Mouse (Mus musculus) macrophage (primary cell): Measurements from ENCODE around the gene Zfhx3. TPM values are rescaled to one million over a fixed set of nuclear protein-coding genes. Genes with fewer than 3 reads are reported as not detected.

Experiments
- H3K27ac ChIP-seq: fragments of 350-480 bp; formaldehyde crosslinking; 2 replicates; pipeline ENCODE4 v1.9.0; 2021
- H3K36me3 ChIP-seq: fragments of 350-480 bp; formaldehyde crosslinking; 2 replicates; pipeline ENCODE4 v1.9.0; 2021; ENCODE audit errors: inconsistent target
- H3K4me3 ChIP-seq: fragments of 350-480 bp; formaldehyde crosslinking; 2 replicates; pipeline ENCODE4 v1.9.0; 2021; ENCODE audit errors: inconsistent target
- H3K79me2 ChIP-seq: fragments of 350-480 bp; formaldehyde crosslinking; 2 replicates; pipeline ENCODE4 v1.9.0; 2021; ENCODE audit errors: inconsistent target
- WGBS: methylation state at CpG from one replicate; pipeline ENCODE4 v1.1.7; 2026; ENCODE audit warnings: inconsistent platforms; ENCODE audit not compliant: missing documents; 5-methylcytosine and 5-hydroxymethylcytosine counted together
- polyA plus RNA-seq: library from polyadenylated mRNA; stranded (reverse); fragments of 250-400 nt; gene quantifications from 3 replicates; pipeline ENCODE4 v1.2.4, GENCODE M21; 2018; ENCODE audit warnings: inconsistent platforms

Gene Zfhx3
- polyA plus RNA-seq, 1 experiment from 2014 or later: 5.3 TPM

- no peak overlapping the region for H3K4me3 ChIP-seq
- no peak overlapping the region for H3K27ac ChIP-seq
- no peaks in the 10 kb centered on the region for H3K36me3 ChIP-seq
- H3K79me2 ChIP-seq: peaks cover 77% of the 10 kb centered on the region; the same call in 1 of the 2 replicates
- WGBS: 94% methylated on average over 4 of the region's 4 CpGs
Observed at GRCm38 (mm10) chr8:108770334-108770733, 827.9 kb downstream of the Zfhx3 start.

- WGBS: 99% methylated on average over 6 of the region's 6 CpGs
- H3K79me2 ChIP-seq: peaks cover 68% of the 10 kb centered on the region; the same call in 1 of the 2 replicates
Observed at GRCm38 (mm10) chr8:108773436-108773835, 831.0 kb downstream of the Zfhx3 start.

GRCm38 (mm10) chr8:108778063-108778462, 835.6 kb downstream of the Zfhx3 start:
- Histone ChIP-seq H3K79me2 (peaks cover 38% of the 10 kb centered on the region; the same call in 1 of the 2 replicates), H3K36me3 (no peaks in the 10 kb centered on the region), H3K4me3 (no peak overlapping the region), H3K27ac (no peak overlapping the region)
- 97% methylated on average over 12 of the region's 12 CpGs for WGBS

More at GRCm38 (mm10) chr8:108773436-108773835, 831.0 kb downstream of the Zfhx3 start:
- H3K36me3 ChIP-seq: no peaks in the 10 kb centered on the region
- H3K4me3 ChIP-seq: no peak overlapping the region
- no peak overlapping the region for H3K27ac ChIP-seq

DNA sequence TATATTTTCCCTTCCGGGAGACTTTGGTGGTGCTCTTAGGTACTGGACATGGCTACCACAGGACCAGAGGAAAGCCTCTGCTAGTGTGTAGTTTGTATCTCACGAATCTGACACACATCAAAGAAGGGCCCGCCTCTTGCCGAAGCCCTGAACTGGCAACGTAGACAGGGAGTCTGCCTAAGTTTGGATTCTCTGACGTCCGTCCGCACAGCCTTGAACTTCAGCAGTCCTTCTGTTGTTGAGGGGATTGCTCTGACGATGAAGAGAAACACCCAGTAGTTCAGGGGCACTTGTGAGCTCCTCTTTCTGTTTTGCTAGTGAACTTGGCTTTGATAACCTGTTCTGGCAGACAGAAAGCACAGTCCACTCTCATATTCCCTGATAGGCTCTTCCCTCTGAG, 836.1 kb downstream of the Zfhx3 start:
- 95% methylated on average over 9 of the region's 9 CpGs for WGBS
- Histone ChIP-seq H3K4me3 (no peak overlapping the region), H3K27ac (no peak overlapping the region), H3K36me3 (no peaks in the 10 kb centered on the region), H3K79me2 (peaks cover 33% of the 10 kb centered on the region; the same call in 1 of the 2 replicates)

GRCm38 (mm10) chr8:108780766-108781165, 838.3 kb downstream of the Zfhx3 start:
- Histone ChIP-seq H3K36me3 (no peaks in the 10 kb centered on the region), H3K79me2 (peaks cover 45% of the 10 kb centered on the region; the same call in 1 of the 2 replicates)
- WGBS: 60% methylated on average over 5 of the region's 6 CpGs

GRCm38 (mm10) chr8:108781192-108781591, 838.7 kb downstream of the Zfhx3 start:
- Histone ChIP-seq H3K27ac (no peak overlapping the region), H3K79me2 (peaks cover 49% of the 10 kb centered on the region; the same call in 1 of the 2 replicates), H3K36me3 (no peaks in the 10 kb centered on the region), H3K4me3 (no peak overlapping the region)
- 8% methylated on average over 5 of the region's 5 CpGs for WGBS

More at GRCm38 (mm10) chr8:108780766-108781165, 838.3 kb downstream of the Zfhx3 start:
- Histone ChIP-seq H3K27ac (no peak overlapping the region), H3K4me3 (no peak overlapping the region)

DNA sequence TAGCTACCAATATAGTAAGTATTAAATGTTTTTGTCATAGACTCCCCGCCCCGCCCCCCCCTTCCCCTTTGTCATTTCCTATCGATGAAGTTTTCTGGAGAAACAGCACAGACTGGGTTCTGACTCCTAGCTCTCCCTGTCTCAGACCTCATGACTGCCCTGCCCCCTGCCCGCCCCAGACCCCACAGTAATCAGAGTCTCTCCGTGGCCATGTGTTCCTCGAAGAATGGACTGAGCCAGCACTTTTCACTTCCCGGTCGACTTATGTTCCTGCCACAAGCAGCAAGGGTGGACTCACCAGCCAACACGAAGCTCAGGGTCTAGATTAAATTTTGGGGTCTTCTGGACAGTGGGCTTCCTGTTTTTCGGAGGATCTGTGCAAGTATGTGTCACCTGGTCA, 840.7 kb downstream of the Zfhx3 start:
- Histone ChIP-seq H3K27ac (no peak overlapping the region), H3K36me3 (no peaks in the 10 kb centered on the region), H3K4me3 (no peak overlapping the region), H3K79me2 (peaks cover 42% of the 10 kb centered on the region; the same call in 1 of the 2 replicates)
- WGBS: 62% methylated on average over 8 of the region's 10 CpGs

DNA sequence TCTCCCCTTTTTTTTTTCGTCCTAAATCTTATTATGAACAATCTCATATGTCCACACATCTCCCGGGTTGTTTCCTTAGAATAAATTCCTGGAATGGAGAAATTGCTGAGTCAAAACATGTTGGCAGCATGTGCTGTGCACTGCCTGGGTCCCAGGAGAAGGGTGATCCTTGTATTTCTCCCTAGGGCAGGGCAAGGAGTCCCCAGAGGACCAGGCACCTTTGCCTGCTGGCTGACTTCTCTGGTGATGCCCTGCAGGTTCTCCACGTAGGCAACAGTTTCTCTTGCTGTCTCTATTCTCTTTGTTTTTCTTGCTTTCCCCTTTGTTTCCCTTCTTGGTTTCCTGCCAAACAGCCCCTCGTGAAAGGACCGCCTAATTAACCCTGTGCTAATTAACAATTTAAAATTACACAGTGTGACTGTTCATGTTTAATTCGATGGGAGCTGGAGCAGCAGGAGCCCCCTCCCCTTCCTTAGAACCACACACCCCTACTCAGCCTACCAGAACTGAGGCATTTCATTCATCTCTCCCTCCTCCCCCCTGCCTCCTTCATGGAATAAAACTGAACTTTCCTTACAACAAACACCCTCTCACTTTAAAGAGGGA, 845.8 kb downstream of the Zfhx3 start:
- Histone ChIP-seq H3K36me3 (peaks cover 8% of the 10 kb centered on the region; the same call in 1 of the 2 replicates), H3K79me2 (peaks cover 32% of the 10 kb centered on the region; the same call in 1 of the 2 replicates), H3K4me3 (no peak overlapping the region), H3K27ac (no peak overlapping the region)
- WGBS: 88% methylated on average over 4 of the region's 6 CpGs

DNA sequence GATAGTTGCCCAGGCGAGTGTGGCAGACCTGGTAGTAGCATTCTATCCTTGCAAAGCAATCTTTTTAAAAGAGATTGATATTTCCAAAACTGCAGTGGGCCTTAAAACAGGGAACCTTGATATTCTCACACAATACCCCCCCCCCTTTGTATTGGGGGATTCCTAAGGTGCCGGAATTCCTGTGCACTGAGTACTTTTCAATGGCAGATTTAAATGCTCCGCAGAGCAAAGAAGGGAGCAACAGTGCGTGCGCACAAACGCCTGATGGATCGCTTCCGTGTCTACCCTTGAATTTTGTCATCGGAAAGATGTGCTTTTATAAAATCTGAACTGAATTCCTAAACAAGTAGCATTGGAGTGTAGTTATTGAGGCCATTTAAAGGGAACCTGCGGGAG, 846.3 kb downstream of the Zfhx3 start:
- Histone ChIP-seq H3K79me2 (peaks cover 32% of the 10 kb centered on the region; the same call in 1 of the 2 replicates), H3K36me3 (peaks cover 13% of the 10 kb centered on the region; the same call in 1 of the 2 replicates), H3K27ac (no peak overlapping the region), H3K4me3 (no peak overlapping the region)
- WGBS: 95% methylated on average over 10 of the region's 10 CpGs

DNA sequence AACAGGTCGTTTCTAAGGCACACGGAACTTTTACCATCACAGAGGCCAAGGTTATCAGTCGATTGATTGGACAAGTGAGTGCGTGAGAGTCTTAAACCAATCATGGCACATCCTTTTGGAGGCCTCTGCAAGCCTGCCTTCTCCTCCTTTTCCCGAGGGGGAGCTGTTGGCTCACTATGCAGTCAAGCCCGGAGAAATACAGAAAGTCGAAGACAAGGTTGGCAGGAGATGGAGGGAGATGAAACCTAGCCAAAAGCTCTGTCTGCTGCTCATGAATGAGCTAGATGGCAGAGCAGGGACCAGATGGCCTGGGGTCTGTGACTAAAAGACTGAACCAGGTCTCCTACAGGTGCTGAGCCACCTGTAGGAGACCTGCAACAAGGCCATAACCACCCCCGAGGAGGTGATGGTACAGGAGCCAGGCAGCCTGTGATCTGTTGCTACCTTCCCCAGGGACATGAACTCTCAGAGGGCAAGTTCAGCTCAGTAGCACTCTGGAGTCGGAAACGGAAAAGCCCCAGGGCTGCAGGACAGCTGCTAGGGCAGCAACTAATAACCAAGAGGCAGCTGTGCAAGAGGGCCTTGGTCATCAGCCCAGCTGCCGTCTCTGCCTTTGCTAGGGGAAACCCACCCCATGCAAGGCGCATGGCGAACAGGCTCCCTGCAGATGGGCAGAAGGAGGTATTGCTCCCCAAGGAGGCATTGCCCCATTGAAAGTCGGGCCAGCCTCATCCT, 848.3 kb downstream of the Zfhx3 start:
- WGBS: 94% methylated on average over 14 of the region's 14 CpGs
- H3K79me2 ChIP-seq: peaks cover 16% of the 10 kb centered on the region; the same call in 1 of the 2 replicates

GRCm38 (mm10) chr8:108796076-108796475, 853.6 kb downstream of the Zfhx3 start:
- Histone ChIP-seq H3K36me3 (peaks cover 32% of the 10 kb centered on the region), H3K79me2 (no peaks in the 10 kb centered on the region; the same call in 1 of the 2 replicates), H3K27ac (no peak overlapping the region), H3K4me3 (no peak overlapping the region)
- WGBS: 87% methylated on average over 3 of the region's 3 CpGs

More for the DNA sequence above, 848.3 kb downstream of the Zfhx3 start:
- no peak overlapping the region for H3K27ac ChIP-seq
- no peak overlapping the region for H3K4me3 ChIP-seq
- peaks cover 17% of the 10 kb centered on the region; the same call in 1 of the 2 replicates for H3K36me3 ChIP-seq

DNA sequence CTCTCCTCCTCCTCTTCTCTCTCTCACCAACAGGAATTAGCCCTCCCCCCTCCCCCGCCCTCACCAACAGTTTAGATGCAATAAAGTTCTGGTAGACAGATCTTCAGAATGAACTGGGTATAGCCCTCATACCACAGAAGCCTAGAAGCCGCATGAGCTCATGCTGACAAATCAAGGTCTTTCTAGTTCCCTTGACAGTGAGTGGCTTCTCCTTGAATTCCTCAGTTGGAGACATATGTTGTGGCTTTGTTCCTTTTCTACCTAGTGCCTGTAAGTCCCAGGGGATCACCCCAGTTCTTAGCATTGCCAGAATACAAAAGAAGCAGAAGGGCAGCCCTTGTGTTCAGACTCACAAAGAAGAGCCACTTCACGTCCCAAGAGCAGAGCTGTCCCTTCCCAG, 854.4 kb downstream of the Zfhx3 start:
- Histone ChIP-seq H3K27ac (no peak overlapping the region), H3K4me3 (no peak overlapping the region), H3K36me3 (peaks cover 41% of the 10 kb centered on the region), H3K79me2 (no peaks in the 10 kb centered on the region; the same call in 1 of the 2 replicates)
- WGBS: 92% methylated on average over 3 of the region's 3 CpGs

- H3K27ac ChIP-seq: no peak overlapping the region
- H3K4me3 ChIP-seq: no peak overlapping the region
- H3K36me3 ChIP-seq: peaks cover 40% of the 10 kb centered on the region
- 95% methylated on average over 12 of the region's 12 CpGs for WGBS
- no peaks in the 10 kb centered on the region; the same call in 1 of the 2 replicates for H3K79me2 ChIP-seq
Observed at GRCm38 (mm10) chr8:108798012-108798411, 855.6 kb downstream of the Zfhx3 start.

GRCm38 (mm10) chr8:108799250-108799649, 856.8 kb downstream of the Zfhx3 start:
- 96% methylated on average over 6 of the region's 6 CpGs for WGBS
- Histone ChIP-seq H3K27ac (no peak overlapping the region), H3K4me3 (no peak overlapping the region), H3K79me2 (no peaks in the 10 kb centered on the region; the same call in 1 of the 2 replicates), H3K36me3 (peaks cover 28% of the 10 kb centered on the region)

GRCm38 (mm10) chr8:108800357-108800756, 857.9 kb downstream of the Zfhx3 start:
- 95% methylated on average over 15 of the region's 15 CpGs for WGBS
- Histone ChIP-seq H3K79me2 (no peaks in the 10 kb centered on the region; the same call in 1 of the 2 replicates), H3K27ac (no peak overlapping the region), H3K4me3 (no peak overlapping the region), H3K36me3 (peaks cover 28% of the 10 kb centered on the region)
